Comparison of ENCODE assay signal across 26 mouse cellular contexts in genomic region chr2:73941281-73941680, GRCm38 (mm10).
"Had no signal": no experiment of that assay in that cellular context is flagged by ENCODE, and none has a peak within 500 bp of the region (broad histone marks: within the 10 kb centered on the region; RNA-seq: fewer than 3 reads in every experiment).

No protein-coding gene starts in this region.

- H3K27ac ChIP-seq: embryonic facial prominence, embryonic 10.5 days; embryonic facial prominence, embryonic 12.5 days; embryonic facial prominence, embryonic 13.5 days; embryonic facial prominence, embryonic 15.5 days; forebrain, embryonic 10.5 days; forebrain, embryonic 12.5 days; forebrain, embryonic 13.5 days; forebrain, embryonic 15.5 days; gastrocnemius, adult 2 months; heart, adult 2 months had no signal

- H3K36me3 ChIP-seq: embryonic facial prominence, embryonic 10.5 days; embryonic facial prominence, embryonic 12.5 days; embryonic facial prominence, embryonic 13.5 days; embryonic facial prominence, embryonic 15.5 days; forebrain, embryonic 10.5 days; forebrain, embryonic 12.5 days; forebrain, embryonic 15.5 days had no signal

- H3K4me3 ChIP-seq: embryonic facial prominence, embryonic 10.5 days; embryonic facial prominence, embryonic 12.5 days; embryonic facial prominence, embryonic 13.5 days; embryonic facial prominence, embryonic 15.5 days; erythroblast, embryonic 14.5 days; forebrain, embryonic 10.5 days; forebrain, embryonic 12.5 days; forebrain, embryonic 13.5 days; forebrain, embryonic 15.5 days; gastrocnemius, adult 2 months; heart, adult 2 months had no signal

- H3K4me1 ChIP-seq: embryonic facial prominence, embryonic 10.5 days; embryonic facial prominence, embryonic 12.5 days; embryonic facial prominence, embryonic 13.5 days; embryonic facial prominence, embryonic 15.5 days; forebrain, embryonic 12.5 days; forebrain, embryonic 15.5 days had no signal

- DNase-seq: cerebellum, adult 9-10 months; cerebellum, adult 9-11 months; cerebellum, postnatal 10 days; cerebellum, postnatal 14 days; cerebellum, postnatal 25 days; cerebellum, postnatal 36 days; embryo, embryonic 11 days; forebrain, postnatal 0 days; gastrocnemius, adult 2 months; gastrocnemius, postnatal 10 days; gastrocnemius, postnatal 14 days; gastrocnemius, postnatal 25 days; gastrocnemius, postnatal 36 days; heart, adult 18-20 months; heart, adult 2 months had no signal

- H3K9me3 ChIP-seq: embryonic facial prominence, embryonic 12.5 days; embryonic facial prominence, embryonic 13.5 days; embryonic facial prominence, embryonic 15.5 days; forebrain, embryonic 10.5 days; forebrain, embryonic 12.5 days; forebrain, embryonic 13.5 days; forebrain, embryonic 15.5 days had no signal

- ATAC-seq: forebrain, embryonic 13.5 days; forebrain, embryonic 14.5 days; forebrain, embryonic 15.5 days; forebrain, embryonic 16.5 days; forebrain, postnatal 0 days had no signal

- H3K9ac ChIP-seq: embryonic facial prominence, embryonic 12.5 days; embryonic facial prominence, embryonic 13.5 days; embryonic facial prominence, embryonic 15.5 days; forebrain, embryonic 12.5 days; forebrain, embryonic 13.5 days; forebrain, embryonic 15.5 days; forebrain, postnatal 0 days had no signal

- H3K4me2 ChIP-seq: embryonic facial prominence, embryonic 12.5 days; embryonic facial prominence, embryonic 13.5 days; embryonic facial prominence, embryonic 15.5 days; forebrain, embryonic 12.5 days; forebrain, embryonic 13.5 days; forebrain, embryonic 15.5 days had no signal

- H3K27me3 ChIP-seq: embryonic facial prominence, embryonic 13.5 days; embryonic facial prominence, embryonic 15.5 days; forebrain, embryonic 12.5 days; forebrain, embryonic 13.5 days; forebrain, embryonic 15.5 days had no signal
